Mouse (Mus musculus) cerebellum, adult 2 months (tissue): ENCODE data around the gene Gm42906.

ENCODE experiments used
- CTCF ChIP-seq: fragments of 200-500 bp; IDR thresholded peaks from 2 replicates; pipeline ENCODE4 v1.5.1; 2011; ENCODE audit warnings: low read depth, mild to moderate bottlenecking, control low read depth, low read length, moderate library complexity, borderline replicate concordance; ENCODE audit not compliant: insufficient read depth
- POLR2A ChIP-seq: fragments of 200-500 bp; IDR thresholded peaks from 2 replicates; pipeline ENCODE4 v1.6.1; 2011; ENCODE audit warnings: low read length, control low read depth, borderline replicate concordance; ENCODE audit not compliant: insufficient read depth

- TF ChIP-seq CTCF, result peak; percentile 39; the same call in 1 of the 2 replicates
- TF ChIP-seq POLR2A, result no peak
Observed at GRCm38 (mm10) chr5:151142241-151142640, 285.7 kb downstream of the Gm42906 start.
